7 mouse cellular contexts compared by ENCODE assay signal in the genomic region with DNA sequence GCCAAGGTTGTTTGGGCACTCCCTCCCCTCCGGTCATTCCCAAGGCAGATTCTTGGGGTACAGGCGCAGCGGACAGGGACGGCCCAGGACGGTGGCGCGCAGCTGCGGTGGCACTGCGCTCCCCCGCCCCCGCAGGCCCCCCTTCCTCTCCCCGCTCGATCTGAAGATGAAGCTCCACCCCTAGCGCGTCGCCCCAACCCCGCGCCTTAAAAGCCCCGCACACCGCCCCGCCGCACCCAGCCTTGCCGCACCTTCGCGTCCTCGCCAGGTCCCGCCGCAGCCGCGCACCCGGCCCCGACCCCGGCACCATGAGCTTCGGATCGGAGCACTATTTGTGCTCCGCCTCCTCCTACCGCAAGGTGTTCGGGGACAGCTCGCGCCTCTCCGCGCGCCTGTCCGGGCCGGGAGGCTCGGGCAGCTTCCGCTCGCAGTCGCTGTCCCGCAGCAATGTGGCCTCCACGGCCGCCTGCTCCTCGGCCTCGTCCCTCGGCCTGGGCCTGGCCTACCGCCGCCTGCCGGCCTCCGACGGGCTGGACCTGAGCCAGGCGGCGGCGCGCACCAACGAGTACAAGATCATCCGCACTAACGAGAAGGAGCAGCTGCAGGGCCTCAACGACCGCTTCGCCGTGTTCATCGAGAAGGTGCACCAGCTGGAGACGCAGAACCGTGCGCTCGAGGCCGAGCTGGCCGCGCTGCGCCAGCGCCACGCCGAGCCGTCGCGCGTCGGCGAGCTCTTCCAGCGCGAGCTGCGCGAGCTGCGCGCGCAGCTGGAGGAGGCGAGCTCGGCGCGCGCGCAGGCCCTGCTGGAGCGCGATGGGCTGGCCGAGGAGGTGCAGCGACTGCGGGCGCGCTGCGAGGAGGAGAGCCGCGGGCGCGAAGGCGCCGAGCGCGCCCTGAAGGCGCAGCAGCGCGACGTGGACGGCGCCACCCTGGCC. TPM values are rescaled to one million over a fixed set of nuclear protein-coding genes. Genes with fewer than 3 reads are reported as not detected.
DNase-seq lines count a peak whose midpoint lies in the region; ATAC-seq and TF ChIP-seq lines count a peak whose summit lies in the region.

A gene (plus strand): TSS at position 252 of the 935 bp plus-strand sequence.
A gene (minus strand): TSS at position 707 of the 935 bp plus-strand sequence.

- peak within 1 kb of the TSS; percentile 34 for H3K4me3 ChIP-seq in bone marrow, adult 2 months (replicated peaks; ENCODE audit: control insufficient read depth, low read depth, low read length)
- H3K4me3 ChIP-seq in embryonic facial prominence, embryonic 14.5 days (ENCODE audit: low read depth, low read length), result peak within 1 kb of the TSS; percentile 52
- H3K4me3 ChIP-seq in hindbrain, embryonic 12.5 days, result peak within 1 kb of the TSS; percentile 74
- peak within 1 kb of the TSS; percentile 49 for H3K4me3 ChIP-seq in midbrain, embryonic 11.5 days (ENCODE audit: low read depth, low read length)
- H3K4me3 ChIP-seq in stomach, embryonic 14.5 days (ENCODE audit: low read depth, low read length), result peak within 1 kb of the TSS; percentile 44

- peak; percentile 86 for DNase-seq in R1 (ENCODE audit: low read depth, low spot score)
- DNase-seq in embryonic facial prominence, embryonic 14.5 days (ENCODE audit: low spot score), result peak; percentile 90
- peak; percentile 62 to 74 for DNase-seq in left cerebral cortex, adult 8-10 months (ENCODE audit: low spot score in 2 of 2)
- DNase-seq in midbrain, embryonic 11.5 days (ENCODE audit: low spot score, missing footprints), result peak; percentile 96

- 2% methylated on average over 123 of the region's 124 CpGs for WGBS in bone marrow, adult 2 months
- WGBS in embryonic facial prominence, embryonic 14.5 days, result under 1% methylated on average over 46 of the region's 124 CpGs
- WGBS in hindbrain, embryonic 12.5 days, result under 1% methylated on average over 112 of the region's 124 CpGs
- under 1% methylated on average over 119 of the region's 124 CpGs for WGBS in midbrain, embryonic 11.5 days
- WGBS in stomach, embryonic 14.5 days, result under 1% methylated on average over 120 of the region's 124 CpGs

- H3K27me3 ChIP-seq in embryonic facial prominence, embryonic 14.5 days (replicated peaks; ENCODE audit: control insufficient read depth, insufficient read depth, low read length), result peaks cover 65% of the 10 kb centered on the region
- peaks cover 45% of the 10 kb centered on the region for H3K27me3 ChIP-seq in hindbrain, embryonic 12.5 days
- peaks cover 39% of the 10 kb centered on the region for H3K27me3 ChIP-seq in midbrain, embryonic 11.5 days (ENCODE audit: control insufficient read depth, insufficient read depth, low read length)
- peaks cover 38% of the 10 kb centered on the region for H3K27me3 ChIP-seq in stomach, embryonic 14.5 days (ENCODE audit: control insufficient read depth, insufficient read depth, low read length)

- no peak for TF ChIP-seq POLR2A in bone marrow, adult 2 months (IDR thresholded peaks at IDR 0.05; ENCODE audit: borderline replicate concordance, control insufficient read depth, low read depth, low read length)

- peaks cover 1% of the 10 kb centered on the region for H3K4me1 ChIP-seq in bone marrow, adult 2 months (ENCODE audit: control insufficient read depth, insufficient read depth, low read length)
- H3K4me1 ChIP-seq in embryonic facial prominence, embryonic 14.5 days (ENCODE audit: control insufficient read depth, insufficient read depth, low read length), result peaks cover 6% of the 10 kb centered on the region; the same call in 1 of the 2 replicates
- H3K4me1 ChIP-seq in hindbrain, embryonic 12.5 days, result peaks cover 16% of the 10 kb centered on the region
- peaks cover 13% of the 10 kb centered on the region for H3K4me1 ChIP-seq in midbrain, embryonic 11.5 days (ENCODE audit: control insufficient read depth, insufficient read depth, low read length)
- peaks cover 11% of the 10 kb centered on the region; the same call in 1 of the 2 replicates for H3K4me1 ChIP-seq in stomach, embryonic 14.5 days (ENCODE audit: control insufficient read depth, insufficient read depth, low read length)

- no peaks in the 10 kb centered on the region for H3K9me3 ChIP-seq in embryonic facial prominence, embryonic 14.5 days (ENCODE audit: control insufficient read depth, low read length)
- no peaks in the 10 kb centered on the region for H3K9me3 ChIP-seq in hindbrain, embryonic 12.5 days (replicated peaks)
- no peaks in the 10 kb centered on the region for H3K9me3 ChIP-seq in midbrain, embryonic 11.5 days (ENCODE audit: control insufficient read depth, low read length)
- H3K9me3 ChIP-seq in stomach, embryonic 14.5 days (ENCODE audit: control insufficient read depth, low read depth, low read length), result no peaks in the 10 kb centered on the region

- no peak for TF ChIP-seq CTCF in bone marrow, adult 2 months (IDR thresholded peaks at IDR 0.05; ENCODE audit: control insufficient read depth, insufficient read depth, low read length)

- H3K36me3 ChIP-seq in embryonic facial prominence, embryonic 14.5 days (ENCODE audit: control insufficient read depth, insufficient read depth, low read length), result no peaks in the 10 kb centered on the region
- no peaks in the 10 kb centered on the region for H3K36me3 ChIP-seq in hindbrain, embryonic 12.5 days
- no peaks in the 10 kb centered on the region for H3K36me3 ChIP-seq in midbrain, embryonic 11.5 days (ENCODE audit: control insufficient read depth, insufficient read depth, low read length)
- H3K36me3 ChIP-seq in stomach, embryonic 14.5 days (ENCODE audit: control insufficient read depth, insufficient read depth, low read length), result no peaks in the 10 kb centered on the region

- peak within 1 kb of the TSS; percentile 92 for H3K4me2 ChIP-seq in embryonic facial prominence, embryonic 14.5 days (ENCODE audit: low read depth, low read length)
- peak within 1 kb of the TSS; percentile 61 for H3K4me2 ChIP-seq in hindbrain, embryonic 12.5 days (replicated peaks)
- peak within 1 kb of the TSS; percentile 52 for H3K4me2 ChIP-seq in midbrain, embryonic 11.5 days
- peak within 1 kb of the TSS; percentile 90 for H3K4me2 ChIP-seq in stomach, embryonic 14.5 days (replicated peaks; ENCODE audit: low read depth, low read length)

- peak; percentile 83 for ATAC-seq in embryonic facial prominence, embryonic 14.5 days (ENCODE audit: low read depth)
- ATAC-seq in hindbrain, embryonic 12.5 days (ENCODE audit: low FRiP score), result peak; percentile 90
- ATAC-seq in midbrain, embryonic 11.5 days (ENCODE audit: low FRiP score), result peak; percentile 84
- ATAC-seq in stomach, embryonic 14.5 days (ENCODE audit: insufficient number of reproducible peaks, insufficient read depth, low FRiP score, low read depth), result peak; percentile 79

- H3K9ac ChIP-seq in embryonic facial prominence, embryonic 14.5 days (ENCODE audit: low read depth, low read length), result peak within 1 kb of the TSS; percentile 26
- peak within 1 kb of the TSS; percentile 89 for H3K9ac ChIP-seq in hindbrain, embryonic 12.5 days
- peak within 1 kb of the TSS; percentile 65 for H3K9ac ChIP-seq in midbrain, embryonic 11.5 days (ENCODE audit: low read length)
- H3K9ac ChIP-seq in stomach, embryonic 14.5 days (replicated peaks; ENCODE audit: low read depth, low read length), result no peak within 1 kb of the TSS

- H3K27ac ChIP-seq in bone marrow, adult 2 months (ENCODE audit: control insufficient read depth, insufficient read depth, low read depth, low read length, poor library complexity), result no peak within 1 kb of the TSS; the same call in 1 of the 2 replicates
- 0 out of 2 replicates have a peak within 1 kb of the TSS, but pooled peaks have one; percentile 21 for H3K27ac ChIP-seq in embryonic facial prominence, embryonic 14.5 days (replicated peaks; ENCODE audit: low read depth, low read length)
- H3K27ac ChIP-seq in hindbrain, embryonic 12.5 days, result peak within 1 kb of the TSS; percentile 89
- peak within 1 kb of the TSS; percentile 73 for H3K27ac ChIP-seq in midbrain, embryonic 11.5 days (ENCODE audit: low read depth, low read length)
- H3K27ac ChIP-seq in stomach, embryonic 14.5 days (ENCODE audit: low read length), result no peak within 1 kb of the TSS; the same call in 1 of the 2 replicates

RNA-seq across cellular contexts. Expression of the first gene that starts in this region (rescaled TPM):
- not detected in 2 replicates for polyA plus RNA-seq in bone marrow, adult 2 months (2011; ENCODE audit: insufficient read depth, insufficient read length, low replicate concordance, missing spikeins)
- polyA plus RNA-seq in embryonic facial prominence, embryonic 14.5 days (2014; fragmentation: Nextera tagmentation; extraction: Ambion mirVana), result 17.6 and 17.9 TPM in 2 replicates
- 578 and 632 TPM in 2 replicates for polyA plus RNA-seq in hindbrain, embryonic 12.5 days (2016; fragmentation: Nextera tagmentation; extraction: Ambion mirVana)
- total RNA-seq in left cerebral cortex, adult 8-10 months (2022), result 100 to 1,000 TPM; 175 to 187 (median 178) TPM
- 179 and 186 TPM in 2 replicates for polyA plus RNA-seq in midbrain, embryonic 11.5 days (2014; fragmentation: Nextera tagmentation; extraction: Ambion mirVana)
- polyA plus RNA-seq in stomach, embryonic 14.5 days (2014; fragmentation: Nextera tagmentation; extraction: Ambion mirVana), result 16.0 and 18.7 TPM in 2 replicates

RNA-seq across cellular contexts. Expression of the second gene that starts in this region (rescaled TPM):
- 21.9 and 39.2 TPM in 2 replicates for polyA plus RNA-seq in bone marrow, adult 2 months (2011; ENCODE audit: insufficient read depth, insufficient read length, low replicate concordance, missing spikeins)
- polyA plus RNA-seq in embryonic facial prominence, embryonic 14.5 days (2014; fragmentation: Nextera tagmentation; extraction: Ambion mirVana), result 65.6 and 66.3 TPM in 2 replicates
- polyA plus RNA-seq in hindbrain, embryonic 12.5 days (2016; fragmentation: Nextera tagmentation; extraction: Ambion mirVana), result 85.3 and 89.1 TPM in 2 replicates
- 10 to 100 TPM; 70.8 to 83.9 (median 82.1) TPM for total RNA-seq in left cerebral cortex, adult 8-10 months (2022)
- 73.5 and 79.6 TPM in 2 replicates for polyA plus RNA-seq in midbrain, embryonic 11.5 days (2014; fragmentation: Nextera tagmentation; extraction: Ambion mirVana)
- 84.2 and 106 TPM in 2 replicates for polyA plus RNA-seq in stomach, embryonic 14.5 days (2014; fragmentation: Nextera tagmentation; extraction: Ambion mirVana)

Comparison
In these comparisons a context has a peak if more than half of its experiments do, and no peak if none do; other contexts are left out.
1. RNA of the first gene that starts in this region (polyA plus RNA-seq): 578 to 632 TPM in hindbrain, embryonic 12.5 days, 179 to 186 TPM in midbrain, embryonic 11.5 days, 17.6 to 17.9 TPM in embryonic facial prominence, embryonic 14.5 days and 16.0 to 18.7 TPM in stomach, embryonic 14.5 days; not detected in bone marrow, adult 2 months; every median in the first group is over 10 times any median in the second.
2. H3K27ac ChIP-seq: peak in embryonic facial prominence, embryonic 14.5 days (single experiment), hindbrain, embryonic 12.5 days (single experiment) and midbrain, embryonic 11.5 days (single experiment); none in bone marrow, adult 2 months (single experiment) and stomach, embryonic 14.5 days (single experiment).
3. Peak in every context shown above with its lines, with median percentiles within 50 percentile points of each other: DNase-seq, H3K4me3 ChIP-seq, ATAC-seq and H3K4me2 ChIP-seq.